Mouse (Mus musculus) T-helper 2 cell (primary cell): ENCODE measurements around the gene Osbpl9.

Experiments
- in situ Hi-C: fragments of 300-600 bp; cut with MboI, MseI; formaldehyde crosslinking; loops from one replicate; pipeline ENCODE4 v1.15.1; 2025; ENCODE audit warnings: high pct_unique_total_duplicates

Osbpl9 gene

DNA sequence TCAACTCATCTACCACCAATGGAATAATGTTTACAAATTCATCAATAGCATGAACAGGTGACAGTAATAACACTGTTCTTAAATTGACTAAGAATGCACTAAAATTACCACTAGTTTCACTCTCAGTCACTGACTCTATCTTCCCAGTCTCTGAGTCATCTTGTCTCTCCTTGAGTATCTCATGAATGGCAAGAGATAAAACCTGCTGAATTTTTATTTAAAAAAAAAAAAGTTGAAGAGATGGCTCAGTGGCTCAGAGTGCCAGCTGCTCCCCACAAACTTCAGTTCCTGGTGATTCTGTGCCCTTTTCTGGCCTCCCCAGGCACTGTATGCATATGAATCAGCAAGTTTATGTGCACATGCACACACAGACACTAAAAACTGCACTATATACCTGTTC, 96.8 kb downstream of the Osbpl9 start:
- in situ Hi-C loops = no loop called here

DNA sequence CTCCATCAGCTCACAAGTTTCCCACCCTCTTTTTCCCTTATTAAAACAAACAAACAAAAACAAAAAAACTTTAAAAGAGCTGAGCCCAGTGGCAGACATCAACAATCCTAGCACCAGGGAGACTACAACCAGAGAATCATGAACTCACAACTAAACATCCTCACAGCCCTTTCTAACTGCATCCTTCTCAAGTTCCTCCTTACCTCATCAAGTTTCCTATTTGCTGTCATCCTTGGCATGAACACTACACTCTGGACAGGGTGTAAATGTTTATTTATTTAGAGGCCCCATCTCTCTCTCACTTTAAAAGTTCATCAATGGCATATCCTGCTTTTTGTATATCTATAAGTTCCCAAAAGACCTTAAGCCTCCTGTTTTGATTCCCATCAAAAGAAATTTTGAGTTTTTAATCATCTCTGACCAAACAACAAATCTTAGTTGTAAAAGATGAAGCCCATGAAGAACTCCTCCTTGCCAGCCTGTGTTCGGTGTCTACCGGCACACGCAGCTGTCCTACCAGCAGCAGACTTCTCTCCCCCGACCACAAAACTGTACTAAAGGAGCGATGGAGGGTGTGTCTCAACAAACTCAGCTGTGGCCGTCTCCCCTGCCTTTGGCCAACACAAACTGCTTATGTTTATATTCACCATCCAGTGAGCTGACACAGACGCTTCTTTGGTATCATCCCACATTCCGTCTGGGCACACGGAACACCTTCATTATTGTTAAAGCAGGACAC, 98.8 kb downstream of the Osbpl9 start:
- in situ Hi-C loops = no loop called here

DNA sequence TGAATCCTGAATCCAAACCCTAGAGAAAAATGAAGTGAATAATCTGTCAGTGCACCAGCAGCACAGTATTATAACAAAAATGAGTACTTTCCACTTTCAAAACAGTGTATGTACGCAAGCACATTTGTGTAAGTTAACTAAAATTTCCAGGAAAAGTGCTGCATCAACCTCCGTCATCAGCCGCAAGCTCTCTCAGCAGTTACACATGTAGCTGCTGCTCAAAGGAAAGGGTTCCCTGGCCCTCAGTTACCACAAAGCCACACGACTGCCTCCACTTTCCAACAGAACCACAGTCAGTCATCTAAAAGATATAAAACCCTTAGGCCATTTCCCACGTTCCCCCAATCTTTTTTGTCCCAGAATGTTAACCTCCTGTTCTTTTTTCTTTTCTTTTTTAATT, 99.5 kb downstream of the Osbpl9 start:
- in situ Hi-C loops = no loop called here

DNA sequence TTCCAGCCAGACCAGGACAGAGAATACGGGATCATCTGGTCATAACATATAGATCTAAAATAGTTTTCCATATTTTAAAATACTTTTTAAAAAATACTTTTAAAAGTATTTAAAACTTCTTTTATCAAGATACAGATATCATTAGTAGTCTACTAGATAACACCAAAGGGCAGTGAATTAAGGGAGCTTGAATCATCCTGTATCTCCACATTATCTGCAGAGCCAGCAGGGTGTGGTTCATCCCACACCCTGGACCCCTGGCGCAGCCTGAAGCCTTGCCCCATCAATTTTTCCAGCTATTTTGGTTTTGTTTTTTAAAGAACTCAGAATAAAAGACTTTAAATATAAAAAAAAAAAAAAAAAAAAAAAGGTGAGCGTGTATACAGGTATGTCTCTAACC, 103.2 kb downstream of the Osbpl9 start:
- in situ Hi-C loops = no loop called here

DNA sequence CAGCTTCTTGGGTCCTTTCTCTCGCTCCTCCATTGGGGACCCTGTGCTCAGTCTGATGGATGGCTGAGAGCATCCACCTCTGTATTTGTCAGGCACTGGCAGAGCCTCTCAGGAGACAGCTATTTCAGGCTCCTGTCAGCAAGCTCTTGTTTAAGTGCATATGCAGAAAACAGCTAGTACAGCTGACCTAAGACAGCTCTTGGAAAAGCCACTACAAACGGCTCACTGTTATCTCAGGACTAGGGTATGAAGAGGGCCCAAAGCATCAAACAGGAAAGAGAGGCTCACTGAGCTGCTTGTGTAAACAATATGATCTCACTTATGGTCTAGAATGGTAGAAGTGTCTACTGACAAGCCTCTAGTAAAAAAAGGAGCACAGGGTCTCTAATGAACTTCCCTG, 107.8 kb downstream of the Osbpl9 start:
- in situ Hi-C loops = loop anchor here (5.0 kb wide), 1 partner anchor 53 kb away; no protein-coding TSS in a partner anchor

DNA sequence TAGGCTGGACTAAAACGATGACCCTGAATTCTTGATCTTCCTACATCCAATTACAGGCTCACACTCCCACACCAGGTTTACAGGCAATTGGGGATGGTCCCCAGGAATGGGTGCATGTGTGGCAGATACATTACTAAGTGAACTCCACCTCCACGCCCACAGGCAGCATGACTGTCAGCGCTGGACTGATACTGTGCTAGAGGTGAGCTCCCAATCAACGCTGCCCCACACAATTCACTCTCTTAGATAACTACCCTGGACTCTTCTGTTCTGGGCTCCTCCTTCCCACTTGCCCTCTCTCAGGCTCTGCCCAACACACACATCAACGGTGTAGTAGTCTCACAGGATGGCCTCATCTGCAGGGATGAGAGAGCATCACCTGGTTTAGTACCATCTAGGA, 109.7 kb downstream of the Osbpl9 start:
- in situ Hi-C loops = loop anchor here (5.0 kb wide), 1 partner anchor 55 kb away; no protein-coding TSS in a partner anchor

DNA sequence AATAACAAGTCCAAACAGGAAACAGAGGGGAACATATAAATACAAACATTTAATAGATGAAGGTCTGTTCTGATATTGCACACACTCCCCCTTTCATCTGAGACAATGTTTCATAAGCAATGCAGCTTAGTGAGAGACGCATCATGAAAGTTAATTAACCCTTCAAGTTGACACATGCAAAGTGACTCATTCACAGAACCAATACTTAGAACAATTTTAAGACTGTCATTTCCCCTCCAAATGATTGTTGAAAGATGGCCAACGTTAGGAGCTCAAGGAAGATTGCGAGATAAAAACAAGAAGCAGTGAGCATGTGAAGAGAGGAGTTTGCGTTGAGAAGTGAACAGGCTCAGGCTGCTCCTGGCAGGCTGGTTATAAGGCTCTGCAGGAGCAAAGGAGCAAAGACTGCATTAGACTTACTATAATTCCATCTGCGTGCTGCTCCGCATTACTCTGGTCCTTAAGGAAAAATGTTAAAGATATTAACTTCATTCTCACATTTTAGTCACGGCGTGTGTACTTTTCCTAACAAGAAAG, 110.8 kb downstream of the Osbpl9 start:
- in situ Hi-C loops = loop anchor here (5.0 kb wide), 1 partner anchor 56 kb away; no protein-coding TSS in a partner anchor

DNA sequence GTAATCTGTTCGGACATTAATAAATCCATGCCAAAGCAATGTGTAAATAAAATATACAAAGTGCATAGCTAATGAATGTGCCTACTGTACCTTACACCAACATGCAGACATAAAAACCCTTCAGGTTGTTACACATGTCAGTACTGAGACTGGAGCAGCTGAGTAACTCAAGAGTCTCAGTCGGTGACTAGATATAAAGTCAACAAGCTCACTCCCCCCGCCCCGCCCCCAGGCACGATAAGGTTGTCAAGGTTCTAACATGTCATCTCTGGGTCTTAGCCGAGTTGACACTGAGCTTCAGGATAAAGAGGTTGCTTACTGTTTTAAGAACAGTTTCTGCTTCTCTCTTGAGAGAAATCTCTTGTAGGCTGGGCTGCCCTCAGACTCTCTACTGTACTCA, 112.1 kb downstream of the Osbpl9 start:
- in situ Hi-C loops = loop anchor here (5.0 kb wide), 1 partner anchor 57 kb away; no protein-coding TSS in a partner anchor

DNA sequence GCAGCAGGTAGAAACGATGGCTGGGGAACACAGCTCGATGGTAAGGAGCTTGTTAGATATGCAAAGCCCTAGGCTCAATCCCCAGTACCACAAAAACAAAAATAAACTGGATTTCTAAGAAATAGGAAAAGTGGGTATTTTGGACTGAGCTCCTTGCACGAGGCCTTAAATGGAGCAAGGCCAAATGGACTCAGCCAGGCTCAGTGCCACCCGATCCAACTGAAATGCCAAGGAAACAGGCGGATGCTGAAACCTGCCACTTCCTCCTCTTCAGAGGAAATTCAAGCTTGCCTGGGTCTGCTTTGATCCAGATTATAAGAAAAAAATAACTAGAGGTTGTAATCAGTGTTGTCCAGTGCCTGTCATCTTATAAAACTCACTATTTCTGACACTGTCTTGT, 112.9 kb downstream of the Osbpl9 start:
- in situ Hi-C loops = no loop called here

DNA sequence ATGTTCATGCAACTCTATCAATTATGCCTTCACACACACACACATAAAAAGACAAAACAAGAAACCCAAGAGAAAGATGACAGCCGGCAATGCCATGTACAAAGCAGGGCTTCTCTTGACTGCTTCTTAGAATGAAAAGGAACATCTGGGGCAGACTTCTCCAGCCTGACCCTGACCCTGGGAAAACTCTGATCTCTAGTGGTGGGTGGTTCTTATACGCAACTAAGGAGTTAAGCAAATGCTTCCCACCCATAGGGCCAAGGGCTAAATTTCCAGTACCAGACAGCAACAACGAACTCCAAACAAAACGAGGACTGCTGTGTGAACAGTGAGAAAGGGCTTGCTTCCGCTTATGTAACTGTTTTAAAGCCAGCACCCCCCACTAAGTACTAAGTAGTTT, 122.0 kb downstream of the Osbpl9 start:
- in situ Hi-C loops = no loop called here

DNA sequence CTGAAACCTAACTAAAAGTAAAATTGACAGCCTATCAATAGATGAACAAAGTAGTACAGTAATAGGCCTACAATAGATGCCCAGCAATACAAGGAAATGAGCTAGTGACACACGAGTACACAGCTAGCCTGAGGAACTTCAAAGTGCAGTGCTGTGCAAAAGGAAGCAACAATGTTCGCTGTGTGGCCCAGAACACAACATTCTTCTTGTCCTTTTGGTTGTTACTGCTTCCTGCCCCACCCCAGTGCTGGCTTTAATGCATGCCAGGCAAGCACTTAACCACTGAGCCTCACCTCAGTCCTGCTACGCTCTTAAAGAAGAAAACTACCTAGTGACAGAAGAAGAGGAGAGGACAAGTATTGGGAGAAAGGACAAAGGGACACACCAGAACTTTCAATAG, 122.4 kb downstream of the Osbpl9 start:
- in situ Hi-C loops = no loop called here

DNA sequence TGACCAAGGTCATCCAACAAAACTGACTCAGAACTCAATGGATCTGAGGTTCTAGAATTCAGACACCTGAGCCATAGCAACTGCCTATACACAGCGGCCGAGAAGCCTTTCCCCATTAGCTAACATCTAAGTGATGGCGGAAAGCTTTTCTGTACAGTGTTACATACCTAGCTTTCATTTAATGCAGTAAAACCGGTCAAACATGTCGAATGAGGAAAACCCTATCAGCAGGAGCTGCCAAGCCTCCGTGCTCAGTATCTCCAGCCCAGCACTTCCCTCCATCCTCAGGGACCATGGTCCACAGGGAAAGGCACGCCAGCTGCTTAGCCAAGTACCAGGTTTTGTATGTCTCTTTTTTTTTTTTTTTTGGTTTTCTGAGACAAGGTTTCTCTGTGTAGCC, 123.1 kb downstream of the Osbpl9 start:
- in situ Hi-C loops = no loop called here

DNA sequence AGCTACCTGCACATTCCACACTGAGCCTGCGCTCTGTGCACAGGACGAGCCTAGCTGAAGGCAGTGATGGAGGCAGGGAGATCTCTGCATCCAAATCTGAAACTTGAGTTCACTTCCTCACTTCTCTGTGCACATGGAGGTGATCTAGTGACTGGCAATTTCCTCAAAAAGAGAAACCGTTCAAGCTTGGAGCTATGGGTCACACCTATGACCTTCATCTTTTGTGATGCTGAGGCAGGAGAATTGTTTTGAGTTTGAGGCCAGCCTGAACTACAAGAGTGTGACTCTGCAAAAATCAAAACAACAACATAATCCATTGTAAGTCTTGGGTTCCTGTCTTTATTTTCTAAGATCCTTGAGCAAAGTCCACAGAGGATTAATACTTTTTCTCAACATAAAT, 128.8 kb downstream of the Osbpl9 start:
- in situ Hi-C loops = no loop called here

DNA sequence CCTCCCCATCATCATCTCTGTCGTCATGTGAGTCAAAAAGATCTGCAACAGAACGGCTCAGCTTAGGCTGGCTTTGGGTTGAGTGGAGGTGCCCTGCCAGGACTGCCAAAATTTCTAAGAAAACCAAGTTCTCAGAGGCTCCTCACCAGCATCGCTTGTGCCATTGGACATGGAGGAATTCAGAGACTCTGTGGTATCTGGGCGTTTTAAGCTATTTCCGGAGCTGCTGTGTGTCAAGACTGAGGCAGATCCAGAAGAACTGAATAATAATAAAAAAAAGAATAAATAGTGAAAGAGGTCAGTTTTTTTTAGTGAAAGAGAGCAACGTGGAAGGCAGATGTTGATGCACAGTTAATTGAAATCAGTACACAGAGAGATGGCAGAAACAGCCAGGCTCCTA, 129.2 kb downstream of the Osbpl9 start:
- in situ Hi-C loops = no loop called here

DNA sequence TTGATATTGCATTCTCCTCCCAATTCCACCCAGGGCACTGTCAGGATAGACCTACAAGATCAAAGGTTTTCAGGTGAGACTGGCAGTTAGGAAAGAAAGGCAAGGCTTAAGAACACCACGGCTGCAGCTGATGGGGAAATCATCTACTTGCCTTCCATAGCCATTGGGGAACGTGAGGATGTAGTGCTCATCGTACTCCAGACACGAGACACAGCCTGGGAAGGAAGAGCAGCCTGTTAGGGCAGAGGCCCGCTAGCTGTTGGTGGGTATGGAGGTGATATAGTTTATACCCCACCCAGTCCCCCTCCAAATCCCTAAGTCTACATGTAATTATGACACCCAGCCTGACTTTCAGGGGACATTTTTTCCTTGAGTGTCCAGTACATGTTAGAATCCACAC, 136.4 kb downstream of the Osbpl9 start:
- in situ Hi-C loops = loop anchor here (10.0 kb wide), 1 partner anchor 99 kb away; no protein-coding TSS in a partner anchor

DNA sequence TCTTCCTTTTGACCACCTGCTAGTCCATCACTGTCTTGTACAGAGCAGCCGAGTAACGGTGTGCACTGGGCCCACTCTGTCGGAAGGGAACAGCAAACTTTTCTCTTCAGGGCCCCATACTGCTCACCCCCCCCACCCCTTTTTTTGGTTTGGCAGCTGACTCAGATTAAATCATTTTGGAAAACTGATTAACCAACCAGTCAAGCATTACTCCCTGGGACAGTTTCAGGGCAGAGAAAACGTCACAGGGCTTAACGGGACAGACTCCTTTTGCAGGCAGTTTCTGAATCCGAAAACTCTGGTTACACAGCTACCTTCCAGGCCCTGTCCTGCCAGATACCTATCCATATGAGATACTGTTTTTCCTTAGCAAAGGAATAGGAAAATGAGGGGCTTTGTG, 137.1 kb downstream of the Osbpl9 start:
- in situ Hi-C loops = loop anchor here (10.0 kb wide), 1 partner anchor 100 kb away; no protein-coding TSS in a partner anchor

DNA sequence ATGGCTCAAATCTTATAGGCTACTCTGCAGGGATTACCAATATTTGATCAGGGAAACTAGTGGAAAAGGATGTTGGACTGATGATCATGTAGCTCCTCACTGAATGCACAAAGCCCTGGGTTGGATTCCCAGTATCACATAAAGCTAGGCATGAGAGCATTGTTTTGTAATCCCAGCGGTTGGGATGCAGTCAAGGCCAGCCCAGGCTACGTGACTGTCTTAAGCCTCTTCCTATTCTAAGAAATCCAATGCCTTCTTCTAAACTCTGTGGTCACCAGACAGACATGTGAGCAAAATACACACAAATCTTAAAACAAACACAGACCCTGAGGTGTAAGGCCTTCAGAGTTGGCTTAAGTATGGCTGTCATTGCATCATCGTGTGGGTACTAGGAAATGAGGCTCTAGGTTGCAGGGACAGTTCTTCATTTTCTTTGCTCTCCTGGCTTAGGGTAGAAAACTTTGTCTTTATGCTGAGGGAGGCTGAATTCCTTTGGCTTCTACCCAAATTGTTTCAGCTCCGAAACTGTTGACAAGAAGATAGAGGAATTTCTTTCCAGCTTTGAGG, 142.7 kb downstream of the Osbpl9 start:
- in situ Hi-C loops = loop anchor here (10.0 kb wide), 1 partner anchor 1675 kb away; no protein-coding TSS in a partner anchor

DNA sequence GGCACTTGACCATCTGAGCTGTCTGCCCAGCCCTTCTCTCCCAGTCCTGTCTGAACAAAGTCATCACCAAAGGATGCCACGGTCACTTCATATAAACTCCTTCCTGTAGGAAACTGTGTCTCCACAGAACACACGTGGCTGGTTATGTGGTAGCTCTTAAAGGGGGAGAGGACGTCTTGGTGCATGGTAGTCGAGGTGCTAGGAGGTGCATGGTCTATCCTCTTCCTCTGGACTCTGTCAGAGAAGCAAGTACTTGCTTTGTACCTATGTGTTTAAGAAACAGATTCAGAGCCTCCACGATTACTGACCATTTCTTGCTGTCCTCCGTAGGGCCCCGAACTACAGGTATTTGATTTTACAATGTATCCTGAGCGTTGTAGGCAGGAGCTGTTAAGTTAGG, 144.4 kb downstream of the Osbpl9 start:
- in situ Hi-C loops = loop anchor here (10.0 kb wide), 1 partner anchor 1673 kb away; no protein-coding TSS in a partner anchor

DNA sequence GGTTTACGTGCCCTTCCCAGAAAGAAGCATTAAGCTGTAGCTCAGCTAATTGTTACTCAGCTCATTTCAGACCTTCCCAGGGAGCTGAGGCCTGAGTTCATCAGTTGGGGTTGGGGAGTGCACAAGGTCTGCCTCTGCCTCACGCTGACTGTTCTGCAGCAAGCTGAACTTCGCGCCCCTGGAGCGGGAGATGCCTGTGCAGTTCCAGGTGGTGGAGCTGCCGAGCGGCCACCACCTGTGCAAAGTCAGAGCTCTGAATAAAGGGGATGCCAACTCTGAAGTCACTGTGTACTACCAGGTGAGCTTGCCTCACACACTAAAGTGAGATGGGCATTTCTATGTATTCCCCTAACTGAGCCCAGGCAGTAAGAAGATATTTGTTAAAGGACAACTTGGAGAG, 145.7 kb downstream of the Osbpl9 start:
- in situ Hi-C loops = loop anchor here (10.0 kb wide), 1 partner anchor 1672 kb away; no protein-coding TSS in a partner anchor

DNA sequence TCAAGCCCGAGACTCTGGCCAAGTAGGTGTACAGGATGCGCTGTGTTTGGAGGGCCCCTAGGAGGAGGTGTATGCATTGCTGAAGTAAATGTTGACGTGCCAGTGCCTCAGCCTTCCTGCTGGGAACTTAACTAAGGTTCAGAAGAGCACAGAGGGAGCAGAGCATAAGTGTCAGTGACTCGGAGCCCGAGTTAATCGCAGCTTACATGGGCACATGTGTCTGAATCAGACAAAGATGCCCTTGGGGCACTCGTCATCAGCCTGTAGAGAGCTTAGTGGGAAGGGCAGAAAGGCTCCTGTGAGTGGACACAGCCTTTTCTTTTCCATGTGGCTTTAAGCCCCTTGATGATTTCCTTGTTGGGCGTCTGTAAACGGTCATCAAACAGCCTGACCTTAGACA, 148.1 kb downstream of the Osbpl9 start:
- in situ Hi-C loops = loop anchor here (10.0 kb wide), 1 partner anchor 1669 kb away; no protein-coding TSS in a partner anchor

DNA sequence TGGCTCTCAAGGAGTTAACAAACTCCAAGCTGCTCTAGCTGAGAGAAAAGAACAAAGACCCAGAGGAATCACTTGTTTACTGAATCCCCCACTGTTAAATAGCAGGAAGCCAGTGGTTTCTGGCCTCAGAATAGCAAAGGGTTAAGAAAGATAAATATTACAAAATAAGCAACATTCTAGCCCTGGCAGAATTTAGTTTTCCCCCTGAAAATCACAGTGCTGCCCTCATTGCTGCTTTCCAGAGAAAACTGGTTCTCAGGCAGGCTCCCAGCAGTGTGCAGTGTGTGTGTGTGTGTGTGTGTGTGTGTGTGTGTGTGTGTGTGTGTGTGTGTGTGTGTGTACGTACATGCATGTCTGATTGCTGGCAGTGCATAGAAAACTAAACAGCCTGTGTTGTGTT, 149.8 kb downstream of the Osbpl9 start:
- in situ Hi-C loops = loop anchor here (10.0 kb wide), 1 partner anchor 1667 kb away; no protein-coding TSS in a partner anchor

DNA sequence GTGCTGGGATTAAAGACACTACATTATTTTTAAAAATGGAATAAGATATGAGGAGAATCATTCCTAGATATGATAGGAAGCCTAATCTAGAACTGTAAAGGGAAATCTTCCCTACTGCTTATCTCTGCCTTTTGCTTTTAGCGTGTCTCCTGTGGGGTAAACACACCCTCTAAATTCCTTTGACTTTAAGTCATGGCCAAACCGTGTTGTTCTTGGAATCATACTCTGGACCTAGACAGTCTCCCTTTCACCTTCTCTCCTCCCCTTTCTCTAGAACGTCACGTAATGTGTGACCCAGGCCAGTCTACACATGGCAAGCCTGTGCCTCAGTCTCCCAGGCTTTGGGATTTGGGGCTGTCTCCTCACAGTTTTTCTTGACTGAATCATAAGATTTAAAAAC, 153.8 kb downstream of the Osbpl9 start:
- in situ Hi-C loops = no loop called here

DNA sequence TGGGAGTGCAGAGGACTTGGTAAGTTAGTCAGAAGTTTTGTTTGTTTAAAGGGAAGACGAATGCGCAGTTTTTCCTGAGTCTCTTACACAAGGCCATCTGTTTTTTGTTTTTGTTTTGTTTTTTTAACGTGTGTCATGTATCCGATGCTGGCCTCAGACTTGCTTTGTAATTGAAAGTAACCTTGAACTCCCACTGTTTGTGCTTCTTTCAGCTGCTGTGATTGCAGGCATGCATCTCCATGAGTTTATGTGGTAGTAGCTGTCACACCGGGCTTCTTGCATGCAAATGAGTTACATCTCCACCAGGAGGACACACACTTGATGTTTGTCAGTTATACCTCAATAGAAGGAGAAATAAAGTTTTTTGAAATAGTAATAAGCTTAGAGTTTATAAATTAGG, 158.3 kb downstream of the Osbpl9 start:
- in situ Hi-C loops = no loop called here
